Mouse (Mus musculus): ENCODE measurements around the gene Usp7. TPM values are rescaled to one million over a fixed set of nuclear protein-coding genes. Genes with fewer than 3 reads are reported as not detected.

Gene Usp7
- polyA plus RNA-seq, 1 experiment from 2014 or later = 23.3 TPM

DNA sequence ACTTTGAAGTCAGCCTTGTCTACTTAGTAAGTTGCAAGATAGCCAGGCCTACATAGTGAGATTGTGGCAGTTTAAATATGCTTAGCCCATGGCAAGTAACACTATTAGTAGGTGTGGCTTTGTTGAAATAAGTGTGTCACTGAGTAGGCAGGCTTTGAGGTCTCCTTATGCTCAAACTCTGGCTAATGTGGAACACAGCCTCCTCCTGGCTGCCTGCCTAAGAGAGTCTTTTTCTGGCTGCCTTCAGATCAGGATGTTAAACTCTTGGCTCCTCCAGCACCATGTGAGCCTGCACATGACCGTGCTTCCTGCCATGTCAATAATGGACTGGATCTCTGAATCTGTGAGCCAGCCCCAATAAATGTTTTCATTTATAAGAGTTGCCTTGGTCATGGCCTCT is 29.3 kb upstream of the Usp7 start:
- DNase-seq (ENCODE audit: low spot score) = no peak
- Histone ChIP-seq H3K36me3 (no peaks in the 10 kb centered on the region), H3K27ac (no peak overlapping the region), H3K4me1 (replicated peaks) (no peaks in the 10 kb centered on the region), H3K4me3 (no peak overlapping the region), H3K27me3 (ENCODE audit: insufficient read depth, poor library complexity, severe bottlenecking) (no peaks in the 10 kb centered on the region), H3K9me3 (no peaks in the 10 kb centered on the region)
- 95% methylated on average over 1 of the region's 1 CpGs for WGBS

DNA sequence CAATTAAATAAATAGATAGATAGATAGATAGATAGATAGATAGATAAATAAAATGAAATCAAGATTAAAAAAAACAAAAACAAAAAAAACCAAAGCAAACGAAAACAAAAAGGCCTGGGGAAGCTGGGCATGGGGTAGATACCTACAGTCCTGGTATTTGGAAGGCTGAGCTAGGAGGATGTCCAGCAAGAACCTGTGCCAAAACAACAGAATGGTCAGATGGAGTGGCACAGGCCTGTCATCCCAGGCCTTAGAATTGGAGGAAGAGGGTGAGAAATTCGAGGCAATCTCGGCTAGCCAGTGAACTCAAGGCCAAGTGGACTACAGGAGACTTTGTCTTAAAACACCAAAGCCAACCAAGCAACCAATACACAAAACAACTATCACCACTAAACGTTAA is 25.8 kb upstream of the Usp7 start:
- DNase-seq (ENCODE audit: low spot score) = no peak
- WGBS = 84% methylated on average over 4 of the region's 4 CpGs
- Histone ChIP-seq H3K9me3 (no peaks in the 10 kb centered on the region), H3K4me1 (replicated peaks) (no peaks in the 10 kb centered on the region), H3K27ac (no peak overlapping the region), H3K27me3 (ENCODE audit: insufficient read depth, poor library complexity, severe bottlenecking) (no peaks in the 10 kb centered on the region), H3K36me3 (no peaks in the 10 kb centered on the region), H3K4me3 (no peak overlapping the region)

GRCm38 (mm10) chr16:8810399-8811127 is 18.5 kb upstream of the Usp7 start:
- peak; percentile 9 for DNase-seq (ENCODE audit: low spot score)
- Histone ChIP-seq H3K27me3 (ENCODE audit: insufficient read depth, poor library complexity, severe bottlenecking) (no peaks in the 10 kb centered on the region), H3K27ac (no peak overlapping the region), H3K4me3 (no peak overlapping the region), H3K36me3 (no peaks in the 10 kb centered on the region), H3K9me3 (no peaks in the 10 kb centered on the region), H3K4me1 (replicated peaks) (no peaks in the 10 kb centered on the region)
- WGBS = 91% methylated on average over 14 of the region's 14 CpGs

DNA sequence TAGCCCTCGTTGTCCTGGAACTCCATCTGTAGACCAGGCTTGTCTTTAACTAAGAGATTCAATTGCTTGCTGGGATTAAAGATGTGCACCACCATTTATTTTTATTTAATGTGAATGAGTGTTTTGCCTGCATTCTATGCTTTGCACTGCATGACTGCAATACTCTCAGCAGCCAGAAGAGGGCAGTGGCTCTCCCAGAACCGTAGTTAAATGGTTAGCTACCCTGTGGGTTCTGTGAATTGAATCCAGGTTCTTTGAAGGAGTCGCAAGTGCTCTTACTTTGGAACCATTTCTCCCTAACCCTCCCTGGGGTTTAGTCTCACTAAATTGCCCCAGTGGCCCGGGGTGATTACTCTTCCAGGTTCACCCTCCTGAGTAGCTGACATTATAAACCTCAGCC is 14.6 kb upstream of the Usp7 start:
- H3K9me3 ChIP-seq = no peaks in the 10 kb centered on the region
- WGBS = 18% methylated on average over 4 of the region's 4 CpGs
- DNase-seq (ENCODE audit: low spot score) = peak; percentile 53
- H3K4me3 ChIP-seq = no peak overlapping the region
- no peaks in the 10 kb centered on the region for H3K4me1 ChIP-seq (replicated peaks)
- no peaks in the 10 kb centered on the region for H3K36me3 ChIP-seq
- H3K27me3 ChIP-seq (ENCODE audit: insufficient read depth, poor library complexity, severe bottlenecking) = no peaks in the 10 kb centered on the region
- no peak overlapping the region for H3K27ac ChIP-seq

DNA sequence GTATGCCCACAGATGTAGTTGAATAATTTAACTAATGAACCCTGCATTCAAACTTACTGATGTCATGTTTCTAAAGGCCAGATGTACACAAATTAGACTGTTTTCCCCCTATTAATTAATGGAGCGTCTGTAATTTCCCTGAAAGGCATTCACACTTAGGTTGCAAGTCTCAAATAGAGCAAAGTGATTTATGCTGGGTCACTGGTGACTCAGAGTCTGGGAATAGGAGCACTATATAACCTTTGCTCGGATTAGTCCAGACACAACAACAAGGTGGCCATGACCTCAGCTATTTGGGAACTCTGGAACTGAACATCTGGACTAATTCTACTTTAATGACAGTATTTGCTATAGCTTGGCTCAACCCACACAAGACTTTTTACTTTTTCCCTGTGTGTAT is 3.8 kb upstream of the Usp7 start:
- H3K27ac ChIP-seq = no peak overlapping the region
- peaks cover 15% of the 10 kb centered on the region; the same call in 1 of the 2 replicates for H3K9me3 ChIP-seq
- H3K4me1 ChIP-seq (replicated peaks) = 0 out of 2 replicates have a peak, but pooled peaks cover 3% of the 10 kb centered on the region
- no peak overlapping the region for H3K4me3 ChIP-seq
- H3K27me3 ChIP-seq (ENCODE audit: insufficient read depth, poor library complexity, severe bottlenecking) = no peaks in the 10 kb centered on the region
- H3K36me3 ChIP-seq = no peaks in the 10 kb centered on the region
- WGBS = 89% methylated on average over 2 of the region's 2 CpGs
- DNase-seq (ENCODE audit: low spot score) = no peak

DNA sequence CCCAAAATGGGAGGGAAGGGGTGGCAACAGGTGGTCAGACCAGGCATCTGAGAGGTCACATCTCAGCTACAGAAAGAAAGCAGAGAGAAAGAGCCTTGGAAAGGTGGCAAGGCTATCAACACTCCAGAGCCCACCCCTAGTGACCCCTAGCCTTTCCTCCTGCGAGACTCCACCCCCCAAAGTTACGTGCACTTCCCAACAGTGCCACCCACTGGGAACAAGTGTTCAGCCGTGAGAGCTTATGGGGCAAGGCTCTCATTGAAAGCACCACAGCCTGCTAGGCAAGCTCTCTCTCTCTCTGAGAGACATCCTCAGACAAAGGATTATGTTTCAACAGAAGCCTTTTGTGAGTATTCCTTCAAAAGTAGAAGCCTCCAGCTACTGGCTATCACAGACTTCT is 2.8 kb upstream of the Usp7 start:
- Histone ChIP-seq H3K36me3 (no peaks in the 10 kb centered on the region), H3K27ac (no peak overlapping the region), H3K27me3 (ENCODE audit: insufficient read depth, poor library complexity, severe bottlenecking) (no peaks in the 10 kb centered on the region), H3K4me3 (no peak overlapping the region), H3K9me3 (peaks cover 5% of the 10 kb centered on the region; the same call in 1 of the 2 replicates), H3K4me1 (replicated peaks) (0 out of 2 replicates have a peak, but pooled peaks cover 3% of the 10 kb centered on the region)
- DNase-seq (ENCODE audit: low spot score) = no peak
- 15% methylated on average over 3 of the region's 3 CpGs for WGBS

GRCm38 (mm10) chr16:8790886-8791285 is 1.2 kb downstream of the Usp7 start:
- Histone ChIP-seq H3K4me3 (no peak overlapping the region), H3K4me1 (replicated peaks) (peaks cover 13% of the 10 kb centered on the region; the same call in 1 of the 2 replicates), H3K27me3 (ENCODE audit: insufficient read depth, poor library complexity, severe bottlenecking) (no peaks in the 10 kb centered on the region), H3K27ac (no peak overlapping the region), H3K9me3 (no peaks in the 10 kb centered on the region), H3K36me3 (no peaks in the 10 kb centered on the region)
- DNase-seq (ENCODE audit: low spot score) = no peak
- 86% methylated on average over 4 of the region's 4 CpGs for WGBS

DNA sequence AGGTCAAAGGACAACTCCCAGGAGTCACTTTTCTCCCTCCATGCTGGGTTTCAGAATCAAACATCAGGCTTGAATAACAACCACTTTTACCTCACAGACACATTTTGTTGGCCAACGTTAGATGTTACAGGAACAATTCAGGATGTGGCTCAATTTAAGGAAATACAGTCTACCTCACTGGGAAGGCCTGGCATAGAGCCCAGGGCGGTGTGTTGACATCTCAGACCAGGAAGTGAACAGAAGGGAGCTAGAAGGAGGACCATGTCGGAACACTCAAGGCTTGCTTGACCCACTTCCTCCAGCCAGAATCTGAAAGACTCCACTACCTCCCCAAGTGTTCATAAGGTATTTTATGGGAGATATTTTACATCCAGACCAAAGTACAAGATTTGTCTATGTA is 7.4 kb downstream of the Usp7 start:
- WGBS = 78% methylated on average over 3 of the region's 3 CpGs
- H3K9me3 ChIP-seq = no peaks in the 10 kb centered on the region
- DNase-seq (ENCODE audit: low spot score) = no peak
- peaks cover 10% of the 10 kb centered on the region; the same call in 1 of the 2 replicates for H3K4me1 ChIP-seq (replicated peaks)
- H3K27ac ChIP-seq = no peak overlapping the region
- H3K27me3 ChIP-seq (ENCODE audit: insufficient read depth, poor library complexity, severe bottlenecking) = no peaks in the 10 kb centered on the region
- H3K4me3 ChIP-seq = no peak overlapping the region
- H3K36me3 ChIP-seq = no peaks in the 10 kb centered on the region

DNA sequence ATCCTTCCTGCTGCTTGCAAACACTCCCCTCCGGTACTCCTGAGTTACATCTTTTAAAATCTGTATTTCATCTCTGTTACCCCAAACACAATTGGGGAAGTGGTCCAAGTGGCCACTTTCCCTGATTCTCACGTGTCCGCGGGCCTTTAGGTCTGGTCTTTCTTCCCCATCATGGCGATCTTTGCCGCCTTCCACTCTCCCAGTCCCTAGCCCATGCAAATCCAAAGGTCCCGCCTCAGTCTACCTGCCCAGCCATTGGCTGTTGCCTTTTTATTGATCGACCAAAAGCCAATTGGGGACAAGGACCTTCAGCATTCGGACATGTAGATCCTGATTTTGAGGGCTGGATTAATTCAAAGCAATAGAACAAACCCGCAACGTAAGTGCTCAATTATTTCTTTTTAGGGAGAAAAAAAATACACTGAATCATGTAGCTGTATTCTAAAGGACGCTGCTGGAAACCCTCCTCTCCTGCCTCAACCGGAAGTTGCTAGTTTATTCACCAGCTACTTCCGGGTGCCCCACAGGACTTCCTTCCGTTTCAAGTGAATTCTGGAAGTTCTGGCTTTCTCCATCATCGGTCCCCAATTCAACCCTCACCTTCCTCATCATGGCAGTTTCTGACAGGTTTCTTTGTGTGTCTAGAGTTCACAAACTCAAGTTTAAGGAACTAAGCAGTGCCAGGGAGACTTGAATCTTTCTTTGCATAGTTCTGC is 8.8 kb downstream of the Usp7 start:
- no peaks in the 10 kb centered on the region for H3K27me3 ChIP-seq (ENCODE audit: insufficient read depth, poor library complexity, severe bottlenecking)
- H3K36me3 ChIP-seq = no peaks in the 10 kb centered on the region
- H3K9me3 ChIP-seq = no peaks in the 10 kb centered on the region
- H3K4me1 ChIP-seq (replicated peaks) = peaks cover 5% of the 10 kb centered on the region; the same call in 1 of the 2 replicates
- WGBS = 87% methylated on average over 16 of the region's 16 CpGs
- no peak for DNase-seq (ENCODE audit: low spot score)
- H3K27ac ChIP-seq = no peak overlapping the region
- H3K4me3 ChIP-seq = no peak overlapping the region

GRCm38 (mm10) chr16:8781660-8782059 is 10.4 kb downstream of the Usp7 start:
- 81% methylated on average over 2 of the region's 2 CpGs for WGBS
- no peak overlapping the region for H3K27ac ChIP-seq
- DNase-seq (ENCODE audit: low spot score) = no peak

GRCm38 (mm10) chr16:8781191-8781590 is 10.9 kb downstream of the Usp7 start:
- Histone ChIP-seq H3K4me1 (replicated peaks) (no peaks in the 10 kb centered on the region), H3K36me3 (no peaks in the 10 kb centered on the region)

More at GRCm38 (mm10) chr16:8781660-8782059, 10.4 kb downstream of the Usp7 start:
- Histone ChIP-seq H3K27me3 (ENCODE audit: insufficient read depth, poor library complexity, severe bottlenecking) (no peaks in the 10 kb centered on the region), H3K9me3 (no peaks in the 10 kb centered on the region), H3K4me3 (no peak overlapping the region), H3K36me3 (no peaks in the 10 kb centered on the region), H3K4me1 (replicated peaks) (no peaks in the 10 kb centered on the region)

GRCm38 (mm10) chr16:8780187-8780586 is 11.9 kb downstream of the Usp7 start:
- WGBS = 85% methylated on average over 3 of the region's 3 CpGs
- Histone ChIP-seq H3K9me3 (no peaks in the 10 kb centered on the region), H3K27me3 (ENCODE audit: insufficient read depth, poor library complexity, severe bottlenecking) (no peaks in the 10 kb centered on the region), H3K36me3 (no peaks in the 10 kb centered on the region), H3K4me3 (no peak overlapping the region), H3K4me1 (replicated peaks) (no peaks in the 10 kb centered on the region), H3K27ac (no peak overlapping the region)
- no peak for DNase-seq (ENCODE audit: low spot score)

More at GRCm38 (mm10) chr16:8781191-8781590, 10.9 kb downstream of the Usp7 start:
- no peak for DNase-seq (ENCODE audit: low spot score)
- H3K27me3 ChIP-seq (ENCODE audit: insufficient read depth, poor library complexity, severe bottlenecking) = no peaks in the 10 kb centered on the region
- H3K27ac ChIP-seq = no peak overlapping the region
- WGBS = 73% methylated on average over 6 of the region's 6 CpGs
- no peaks in the 10 kb centered on the region for H3K9me3 ChIP-seq
- no peak overlapping the region for H3K4me3 ChIP-seq

DNA sequence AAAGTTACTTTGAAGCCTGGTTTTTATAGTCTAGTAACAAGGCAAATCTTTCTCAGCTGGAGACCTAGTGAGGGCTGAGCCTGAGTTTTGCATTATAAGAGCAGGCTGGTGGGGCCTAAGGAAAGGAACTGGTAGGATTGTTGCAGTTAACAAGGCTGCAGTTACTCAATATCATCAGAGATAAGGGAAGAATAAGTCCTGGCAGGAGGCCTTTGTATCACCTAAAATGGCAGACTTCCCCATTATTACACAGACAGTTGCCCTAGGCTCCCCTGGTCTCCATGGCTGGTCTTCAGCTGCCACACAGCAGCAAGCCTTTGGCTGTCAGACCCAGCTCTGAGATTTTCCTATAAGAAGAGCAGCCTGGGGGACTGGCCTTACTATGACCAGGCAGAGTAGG is 13.4 kb downstream of the Usp7 start:
- H3K4me3 ChIP-seq = no peak overlapping the region
- no peaks in the 10 kb centered on the region for H3K27me3 ChIP-seq (ENCODE audit: insufficient read depth, poor library complexity, severe bottlenecking)
- no peak overlapping the region for H3K27ac ChIP-seq
- no peaks in the 10 kb centered on the region for H3K36me3 ChIP-seq
- DNase-seq (ENCODE audit: low spot score) = no peak
- no peaks in the 10 kb centered on the region for H3K9me3 ChIP-seq
- H3K4me1 ChIP-seq (replicated peaks) = no peaks in the 10 kb centered on the region

Measured in hindbrain, embryonic 10.5 days (tissue).